Mouse (Mus musculus) lung, postnatal 25 days (tissue): Measurements from ENCODE around the gene Naaladl1.

Source experiments
- DNase-seq: peaks from one replicate; pipeline ENCODE4 v3.0.0; 2022; ENCODE audit warnings: low spot score

Gene Naaladl1

DNA sequence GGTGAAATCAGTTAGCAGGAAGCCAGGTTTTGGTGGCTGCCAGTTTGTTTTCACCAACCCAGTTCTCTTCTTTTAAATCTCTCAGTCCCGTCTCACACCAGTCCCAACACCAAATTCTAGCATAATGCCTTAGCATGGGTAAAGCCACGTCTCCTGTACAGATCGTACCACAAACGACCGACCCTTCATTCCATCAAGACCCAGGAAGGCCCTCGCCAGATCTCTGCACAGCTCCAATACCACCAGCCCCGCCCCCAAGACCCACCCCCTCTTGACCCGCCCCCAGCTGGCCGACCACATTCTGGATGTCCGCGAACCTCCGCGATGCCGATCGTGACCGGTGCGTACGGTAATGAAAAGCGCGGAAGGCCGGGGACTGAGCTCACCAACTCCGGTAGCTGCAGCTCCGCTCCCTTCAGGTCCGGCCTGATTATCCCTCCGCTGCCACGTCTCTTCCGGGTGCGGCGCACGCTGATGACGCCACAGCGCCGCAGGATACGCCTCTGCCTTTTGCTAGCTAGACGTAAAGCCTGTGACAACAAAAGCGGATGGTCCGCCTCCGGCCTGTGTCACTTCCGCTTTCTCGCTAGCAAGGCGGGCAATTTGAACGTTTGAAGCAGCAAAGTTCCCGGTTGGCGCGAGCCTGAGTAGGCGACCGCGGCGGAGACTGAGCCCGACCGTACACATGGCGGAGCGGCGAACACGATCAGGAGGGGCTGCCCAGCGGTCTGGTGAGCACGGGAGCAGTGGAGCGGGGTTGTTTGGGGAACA is 20.9 kb upstream of the Naaladl1 start, which contains the start of the genes Zfpl1 and Cdca5:
TSS of gene Zfpl1 (minus strand) at position 479 of the 771 bp plus-strand sequence.
TSS of gene Cdca5 (plus strand) at position 506 of the 771 bp plus-strand sequence.
- peak; percentile 97 for DNase-seq

DNA sequence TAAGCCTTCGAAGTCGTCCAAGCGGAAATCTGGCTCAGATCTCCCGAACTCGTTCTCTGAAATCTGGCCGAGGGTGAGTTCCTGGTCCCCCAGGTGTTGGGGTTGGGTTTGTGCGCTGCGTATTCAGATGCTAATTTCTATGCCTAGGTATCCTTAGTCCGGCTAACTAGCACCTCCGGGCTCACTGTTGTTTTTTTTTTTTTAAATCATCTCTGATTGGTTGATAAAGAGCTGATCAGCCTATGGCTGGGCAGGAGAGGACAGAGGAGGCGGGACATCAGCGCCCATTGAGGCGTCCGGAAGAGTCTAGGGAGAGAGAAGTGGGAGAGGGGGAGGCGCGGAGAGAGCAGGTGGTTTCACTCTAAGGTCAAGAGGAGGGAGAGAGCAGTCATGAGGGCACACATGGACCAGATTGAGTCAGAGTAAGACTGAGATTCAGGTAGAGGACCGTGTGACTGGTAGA is 20.1 kb upstream of the Naaladl1 start:
- DNase-seq = peak; percentile 48

DNA sequence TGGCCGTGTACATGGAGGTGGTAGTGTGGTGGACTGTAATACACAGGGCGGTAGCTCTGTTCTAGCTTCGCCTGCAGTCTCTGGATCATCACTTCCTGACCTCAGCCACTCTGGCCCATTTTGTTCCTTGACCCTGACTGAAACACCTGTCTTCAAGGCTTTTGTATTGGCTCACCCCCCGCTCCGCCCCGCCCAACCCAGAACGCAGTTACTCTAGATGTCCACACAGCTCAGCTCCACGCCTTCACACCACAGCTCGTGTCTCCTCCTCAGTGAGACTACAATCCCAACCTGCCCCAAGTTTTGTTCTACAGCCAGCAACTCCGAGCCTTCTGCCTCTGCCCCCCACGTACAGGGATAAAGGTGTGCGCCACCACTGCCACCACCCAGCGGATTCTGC is 16.7 kb upstream of the Naaladl1 start:
- DNase-seq = no peak

DNA sequence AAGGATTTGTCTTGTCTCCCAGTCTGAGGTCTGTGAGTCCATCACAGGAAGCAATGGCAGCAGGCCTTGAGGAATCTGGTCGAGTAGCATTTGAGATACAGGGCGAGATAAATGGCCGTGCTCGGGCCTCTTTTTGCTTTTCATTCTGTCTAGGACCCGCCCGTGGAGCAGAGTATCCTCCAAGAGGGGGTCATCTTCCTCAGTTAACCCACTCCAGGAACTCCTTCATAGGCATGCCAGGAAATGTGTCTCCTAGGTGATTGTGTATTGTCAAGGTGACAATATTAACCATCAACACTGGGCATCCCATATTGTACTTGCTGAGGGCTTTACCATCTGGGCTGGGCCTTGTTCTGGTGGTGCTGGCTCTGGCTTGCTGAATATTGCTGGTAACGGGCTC is 11.5 kb upstream of the Naaladl1 start, which contains the start of gene AC131692.1:
TSS of gene AC131692.1 (plus strand) at position 301 of the 400 bp plus-strand sequence.
- no peak for DNase-seq

DNA sequence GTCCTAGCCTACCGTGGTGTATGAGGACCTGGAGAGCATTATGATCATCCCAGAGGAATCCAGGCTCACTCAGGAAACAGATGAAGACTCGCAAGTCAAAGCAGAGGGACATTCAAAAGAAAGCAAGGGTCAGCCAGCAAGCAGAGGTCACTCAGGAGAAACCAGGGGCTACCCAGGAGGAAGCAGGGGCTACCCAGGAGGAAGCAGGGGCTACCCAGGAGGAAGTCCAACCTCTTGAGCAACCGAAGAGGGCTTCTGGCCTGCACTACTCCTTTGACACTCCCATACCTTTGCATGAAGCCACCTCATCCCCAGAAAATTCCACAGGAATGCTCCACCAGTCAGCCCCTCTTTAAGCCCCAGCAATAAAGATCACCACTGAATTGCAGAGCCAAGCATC is 7.7 kb upstream of the Naaladl1 start:
- no peak for DNase-seq

DNA sequence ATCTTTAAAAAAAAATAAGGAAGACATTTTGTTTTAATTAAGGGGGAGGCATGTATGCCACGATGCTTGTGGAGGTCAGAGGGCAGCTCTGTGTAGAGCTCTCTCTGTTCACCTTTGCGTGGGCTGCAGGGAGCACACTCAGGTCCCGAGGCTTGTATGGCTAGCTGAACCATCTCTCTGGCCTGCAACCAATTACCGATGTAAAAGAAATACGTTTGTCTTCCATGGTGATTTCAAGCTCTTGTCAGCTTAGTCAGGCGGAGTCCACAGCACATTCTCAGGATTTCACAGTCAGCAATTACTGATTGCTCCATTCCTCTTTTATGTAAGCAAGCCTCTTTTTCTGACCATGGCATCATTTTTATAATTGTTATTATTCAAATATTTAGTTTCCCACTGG is 4.4 kb upstream of the Naaladl1 start:
- DNase-seq = no peak

DNA sequence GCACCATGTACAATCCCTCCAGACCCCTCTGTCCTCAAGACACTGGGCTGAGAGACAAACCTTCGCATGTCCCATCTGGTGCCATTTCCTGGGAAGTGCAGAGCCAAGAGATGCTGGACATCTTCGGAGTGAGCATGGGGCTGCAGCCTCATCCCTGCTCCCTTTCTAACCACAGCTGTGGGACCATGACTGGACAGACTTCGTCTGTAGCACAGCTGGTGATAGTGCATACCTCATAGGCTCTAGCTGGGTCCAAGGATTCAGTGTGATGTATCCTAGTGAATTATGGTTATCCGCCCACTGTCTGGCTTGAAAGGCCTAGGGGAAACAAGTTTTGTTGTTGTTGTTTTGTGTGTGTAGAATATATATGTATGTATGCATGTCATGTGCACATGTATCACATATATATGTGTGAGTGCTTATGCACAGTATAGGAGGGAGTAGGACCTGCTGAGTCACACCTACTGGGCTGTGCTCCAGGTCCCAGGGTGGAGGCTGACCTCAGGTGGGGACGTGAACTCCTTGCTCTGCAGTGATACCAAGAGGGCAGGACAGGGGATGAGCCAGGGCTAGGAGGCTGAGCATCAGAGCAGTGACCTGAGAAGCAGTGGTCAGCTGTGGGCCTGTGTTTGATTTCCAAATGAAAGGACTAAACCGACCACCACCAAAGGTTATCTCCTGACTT is 3.3 kb upstream of the Naaladl1 start:
- no peak for DNase-seq

DNA sequence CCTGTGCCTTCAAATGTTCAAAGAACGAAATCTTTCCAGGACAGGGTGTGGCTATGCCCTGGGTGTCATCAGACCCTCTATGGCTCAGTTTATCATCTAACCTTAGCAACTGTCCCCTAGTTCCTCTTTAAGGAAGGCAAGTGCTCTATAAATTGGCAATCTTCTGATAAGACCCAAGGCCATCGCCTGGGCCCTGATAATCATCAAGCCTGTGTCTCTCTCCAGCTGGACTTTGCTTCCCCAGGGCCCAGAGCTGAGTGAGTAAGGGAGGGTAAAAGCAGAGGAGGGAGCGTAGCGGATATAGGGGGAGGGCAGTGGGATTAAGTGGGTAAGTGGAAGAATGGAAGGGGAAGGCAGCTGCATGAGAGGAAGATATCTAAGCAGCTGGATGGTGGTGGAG is 1.1 kb upstream of the Naaladl1 start:
- no peak for DNase-seq

DNA sequence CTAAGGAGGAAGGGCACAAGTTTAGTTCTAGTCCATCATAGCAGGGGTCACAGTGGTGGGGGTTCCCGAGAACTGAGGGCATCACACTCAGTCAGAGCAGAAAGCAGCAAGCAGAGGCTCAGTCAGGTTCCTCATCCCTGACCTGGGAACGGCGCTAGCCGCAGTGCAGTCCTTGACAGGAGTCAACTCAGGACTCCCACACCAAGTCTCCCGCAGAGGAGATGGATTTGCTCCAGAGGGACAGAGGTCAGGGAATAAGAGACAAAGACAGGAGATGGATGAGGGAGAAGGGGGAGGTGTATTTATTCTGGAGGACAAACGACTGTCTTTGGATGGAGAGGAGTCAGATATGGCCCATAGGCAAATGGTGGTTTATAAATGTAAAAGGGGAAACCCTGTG is 7.5 kb downstream of the Naaladl1 start:
- no peak for DNase-seq

DNA sequence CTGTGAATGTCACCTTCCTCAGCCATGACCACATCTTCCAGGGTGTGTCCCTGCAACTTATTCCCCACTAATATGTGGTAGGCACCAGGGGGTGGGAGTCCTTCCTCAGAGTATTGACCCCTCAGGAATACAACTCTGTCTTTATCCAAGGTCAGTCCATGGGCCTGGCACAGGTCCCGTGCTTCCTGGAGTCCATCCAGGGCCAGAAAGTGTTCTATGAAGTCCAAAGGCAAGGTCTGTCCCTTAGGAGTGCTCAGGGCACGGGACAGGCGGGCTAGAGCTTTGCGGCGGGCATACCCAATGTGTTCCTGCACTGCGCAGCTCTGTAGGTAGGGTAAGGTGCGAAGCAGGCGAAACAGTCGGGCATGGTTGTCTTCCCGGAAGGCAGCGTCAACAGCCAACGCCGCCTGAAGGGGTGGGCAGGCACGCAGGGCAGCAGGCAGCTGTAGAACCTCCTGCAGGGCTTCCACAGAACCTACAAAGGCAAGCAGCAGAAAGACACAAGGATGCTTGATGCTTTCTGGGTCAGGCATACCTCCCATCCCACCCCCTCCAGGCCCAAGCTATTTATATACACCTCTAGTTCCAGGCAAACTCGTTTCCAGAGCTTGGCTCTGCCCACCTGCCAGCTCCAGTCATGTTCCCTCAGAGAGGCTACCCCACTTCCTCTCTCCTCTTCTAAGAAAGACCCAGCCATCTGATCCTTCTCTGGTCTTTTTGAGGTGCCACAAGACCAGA is 10.7 kb downstream of the Naaladl1 start:
- no peak for DNase-seq

DNA sequence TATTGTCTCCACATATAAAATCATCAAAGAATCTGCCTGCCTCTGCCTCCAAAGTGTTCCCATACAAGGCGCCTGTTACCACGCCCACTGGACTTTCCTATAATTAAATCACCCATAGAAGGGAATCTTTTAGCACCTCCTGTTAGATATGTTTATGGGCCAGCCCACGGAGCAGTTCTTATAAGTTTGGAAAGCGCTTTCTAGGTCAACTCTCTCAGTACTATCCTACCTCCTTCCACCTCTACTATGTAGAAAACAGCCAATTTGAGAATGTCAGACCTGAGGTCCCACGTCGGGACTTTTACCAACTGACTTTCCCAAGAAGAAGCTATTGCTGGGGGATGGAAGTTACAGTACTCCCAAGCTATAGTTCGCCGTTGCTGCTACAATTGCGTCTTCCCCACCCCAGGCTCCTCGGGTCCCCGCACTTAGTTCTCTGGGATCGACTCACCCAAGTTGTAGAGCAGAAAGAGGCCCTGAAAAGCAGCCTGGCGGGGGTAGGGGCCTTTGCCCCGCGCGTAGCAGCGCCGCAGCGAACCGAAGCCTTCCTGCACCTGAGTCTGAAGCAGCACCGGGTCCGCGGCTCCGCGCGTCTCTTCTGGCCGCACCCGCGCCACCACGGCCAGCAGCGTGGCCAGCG is 11.9 kb downstream of the Naaladl1 start:
- no peak for DNase-seq

DNA sequence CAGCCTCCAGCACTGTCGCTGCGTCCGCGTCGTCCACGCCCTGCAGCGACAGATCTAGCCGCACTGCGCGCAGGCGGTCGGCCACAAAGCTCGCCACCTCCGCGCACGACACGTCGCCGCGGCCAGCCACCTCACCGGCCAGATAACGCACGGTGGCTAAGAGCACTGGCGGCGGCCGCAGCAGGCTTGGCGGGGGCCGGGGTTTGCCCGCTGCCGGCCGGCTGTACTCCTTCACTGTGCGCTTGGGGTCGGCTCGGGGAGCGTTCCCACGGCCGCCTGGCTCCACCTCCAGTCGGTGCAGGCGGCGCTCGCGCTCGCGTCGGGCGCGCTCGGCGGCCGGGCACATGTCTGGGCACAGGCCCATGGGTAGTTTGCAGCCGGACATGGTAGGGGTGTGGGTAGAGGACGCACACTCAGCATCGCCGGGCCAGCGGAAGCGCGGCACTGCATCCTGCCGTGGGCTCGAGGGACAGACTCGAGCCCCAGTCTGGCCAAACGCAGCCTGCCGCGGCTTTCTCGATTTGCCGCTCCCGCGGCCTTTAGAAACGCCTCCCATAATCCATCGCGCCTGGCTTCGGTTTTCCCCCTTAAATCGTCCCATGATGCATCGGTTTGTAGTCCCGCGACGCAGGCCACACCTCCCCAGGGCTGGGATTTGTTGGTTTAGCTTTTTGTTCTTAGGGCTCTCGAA is 12.5 kb downstream of the Naaladl1 start, which contains the start of gene Sac3d1:
TSS of gene Sac3d1 (minus strand) at position 665 of the 691 bp plus-strand sequence.
- DNase-seq = peak; percentile 92

DNA sequence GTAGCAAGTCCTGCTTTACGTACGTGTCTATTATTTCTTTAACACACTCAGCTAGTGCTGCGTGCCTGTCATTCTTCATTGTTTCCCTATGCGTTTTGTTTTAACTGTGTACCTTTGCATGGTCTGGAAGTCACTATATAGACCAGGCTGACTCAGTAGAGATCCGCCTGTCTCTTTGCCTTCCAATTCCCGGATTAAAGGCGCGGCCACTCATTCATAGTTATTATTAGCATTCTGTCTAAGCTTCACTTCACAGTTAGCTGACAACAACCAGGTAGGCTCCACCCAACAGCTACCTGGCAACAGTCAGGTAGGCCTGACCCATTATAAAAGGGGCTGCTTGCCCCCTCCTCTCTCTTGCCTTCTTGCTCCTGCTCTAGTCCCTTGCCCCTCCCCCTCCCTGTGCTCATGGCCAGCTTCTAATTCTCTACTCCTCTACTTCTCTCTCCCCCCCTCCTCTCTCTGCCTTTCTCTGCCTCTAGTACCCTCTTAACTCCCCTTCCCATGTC is 13.1 kb downstream of the Naaladl1 start:
- no peak for DNase-seq

DNA sequence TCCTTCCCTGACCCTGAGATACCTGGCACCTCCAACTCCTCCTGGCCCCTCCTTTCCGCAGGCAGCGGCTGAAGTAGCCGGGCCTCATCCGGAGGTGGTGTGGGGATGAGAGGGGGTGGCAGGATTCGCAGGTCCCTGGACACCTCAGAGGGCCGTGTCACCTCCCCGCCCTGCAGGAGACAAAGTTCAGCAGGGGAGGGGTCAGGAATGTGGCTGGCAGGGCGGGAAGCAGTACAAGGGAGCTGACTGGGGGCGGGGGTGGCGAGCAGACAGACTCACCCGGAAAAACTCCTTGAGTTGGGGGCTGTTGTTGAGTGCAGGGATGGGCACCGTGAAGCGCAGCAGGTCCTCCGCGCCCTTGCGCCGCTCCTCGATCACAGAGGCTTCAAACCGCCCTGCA is 16.2 kb downstream of the Naaladl1 start:
- DNase-seq = no peak

DNA sequence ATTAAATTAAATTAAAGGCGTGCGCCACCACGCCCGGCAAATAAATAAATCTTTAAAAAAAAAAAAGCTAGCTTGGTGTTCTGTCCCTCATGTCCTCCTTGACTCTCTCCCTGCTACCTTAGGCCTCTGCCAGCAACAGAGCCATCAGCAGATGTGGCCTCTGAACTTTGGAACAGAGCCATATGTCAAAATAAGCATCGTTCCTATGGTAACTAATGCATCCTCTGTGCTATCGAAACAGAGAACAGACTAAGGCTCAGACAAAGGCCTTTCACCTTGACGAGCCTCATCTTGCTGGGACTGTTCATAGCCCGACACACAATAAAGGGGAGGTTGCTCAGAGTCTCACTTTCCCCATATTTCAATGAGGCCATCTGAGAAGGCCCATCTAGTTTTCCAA is 17.7 kb downstream of the Naaladl1 start:
- DNase-seq = no peak

DNA sequence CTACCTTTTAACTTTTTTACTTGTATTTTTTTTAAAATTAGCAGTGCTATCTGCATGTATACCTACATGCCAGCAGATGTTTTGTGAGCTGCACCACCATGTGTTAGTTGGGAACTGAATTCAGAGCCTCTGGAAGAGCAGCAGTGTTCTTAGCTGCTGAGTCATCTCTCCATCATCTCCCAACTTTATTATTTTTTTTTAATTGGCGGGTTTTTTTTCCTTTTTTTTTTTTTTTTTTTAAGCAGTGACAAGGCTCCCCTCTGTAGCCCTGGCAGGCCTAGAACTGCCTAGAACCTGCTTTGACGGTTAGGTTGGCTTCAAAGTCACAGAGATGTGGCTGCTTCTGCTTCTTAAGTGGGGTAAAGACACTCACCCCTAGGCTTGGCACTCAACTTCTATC is 19.3 kb downstream of the Naaladl1 start:
- DNase-seq = no peak

DNA sequence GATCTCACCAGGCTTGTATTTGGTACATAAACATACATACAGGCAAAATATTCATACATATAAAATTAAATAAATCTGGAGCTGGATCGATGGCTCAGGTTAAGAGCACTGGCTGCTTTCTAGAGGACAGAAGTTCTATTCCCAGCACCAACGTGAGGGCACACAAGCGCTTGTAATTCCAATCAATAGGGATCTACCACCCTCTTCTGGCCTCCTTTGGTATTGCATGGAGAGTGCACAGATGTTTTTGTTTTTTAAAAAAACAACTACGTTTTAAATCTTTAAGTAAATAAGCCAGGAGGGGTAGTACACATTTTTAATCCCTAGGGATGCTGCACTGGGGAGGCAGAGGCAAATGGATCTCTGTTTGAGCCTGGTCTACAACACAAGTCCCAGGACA is 20.7 kb downstream of the Naaladl1 start:
- DNase-seq = peak; percentile 62

DNA sequence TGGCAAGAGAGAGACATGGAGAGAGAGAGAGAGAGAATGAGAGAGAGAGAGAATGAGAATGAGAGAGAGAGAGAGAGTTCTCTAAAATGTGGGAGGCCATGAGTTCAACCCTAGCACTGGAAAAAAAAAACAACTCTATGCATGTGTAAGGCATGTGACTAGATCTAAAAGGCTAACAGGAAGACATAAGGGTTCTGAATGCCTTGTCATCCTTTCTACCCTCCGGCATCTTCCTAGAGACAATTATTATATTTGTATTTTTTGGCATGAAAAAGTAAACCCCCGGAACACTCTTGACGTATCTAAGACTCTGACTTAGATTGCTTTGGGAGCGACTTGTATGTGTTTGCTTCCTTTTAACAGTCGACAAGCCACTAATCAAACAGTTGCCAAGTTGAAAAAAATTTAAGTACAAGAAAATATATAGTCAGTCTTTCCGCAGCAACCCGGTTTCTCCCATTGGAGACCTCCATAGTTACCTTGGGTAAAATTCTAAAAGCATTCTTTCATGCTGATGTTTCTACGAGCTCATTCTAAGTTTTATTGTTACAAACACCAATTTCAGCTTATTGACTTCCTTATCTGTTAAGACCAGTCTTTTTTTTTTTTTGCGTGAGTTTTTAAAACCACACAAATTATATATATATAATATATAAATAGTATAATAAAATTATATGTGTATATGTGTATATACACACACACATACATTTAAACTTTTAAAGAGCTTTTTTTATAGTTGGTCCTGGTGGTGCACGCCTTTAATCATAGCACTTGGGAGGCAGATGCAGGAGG is 21.4 kb downstream of the Naaladl1 start:
- no peak for DNase-seq

DNA sequence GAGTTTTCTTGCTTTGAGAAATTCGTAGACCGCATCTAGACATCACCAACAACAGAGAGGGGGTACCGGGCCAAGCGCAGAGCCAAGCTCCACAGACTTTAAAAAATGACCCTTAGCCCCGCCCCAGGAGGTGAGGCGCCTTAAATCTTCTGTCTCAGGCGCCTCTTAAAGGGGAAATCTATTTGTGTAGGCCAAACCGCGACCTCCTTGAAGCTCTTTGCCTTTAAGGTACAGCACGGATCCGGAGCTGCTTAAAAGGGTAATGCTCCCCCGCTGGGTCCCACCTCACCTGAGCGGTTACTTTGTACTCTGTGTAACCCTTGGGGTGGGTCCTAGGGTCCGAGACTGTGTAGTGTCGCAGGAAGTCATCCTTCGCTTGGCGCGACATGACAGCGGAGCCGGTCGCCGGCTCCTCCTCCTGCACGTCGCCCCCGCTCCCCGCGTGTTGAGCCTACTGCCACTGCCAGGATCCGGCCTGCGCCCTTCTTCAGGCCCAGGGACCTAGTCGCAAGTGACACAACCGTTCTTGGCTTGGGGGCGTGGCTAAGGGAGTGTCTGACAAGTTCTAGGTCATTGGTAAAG is 22.3 kb downstream of the Naaladl1 start, which contains the start of gene Snx15:
TSS of gene Snx15 (minus strand) at position 545 of the 582 bp plus-strand sequence.
- DNase-seq = peak; percentile 98
